Mouse (Mus musculus) erythroid progenitor cell, adult 5-6 weeks (primary cell): Measurements from ENCODE around the gene Napb. TPM values are rescaled to one million over a fixed set of nuclear protein-coding genes. Genes with fewer than 3 reads are reported as not detected.

Source experiments
- total RNA-seq, 2 experiments: library from RNA; stranded (forward) in 1 of 2; stranded (reverse) in 1 of 2; fragments of 150-400 nt in 1 of 2; fragments of 186-747, 209-891 nt in 1 of 2; gene quantifications; 2 replicates each; pipeline versions ENCODE4 v1.2.3 to v1.2.4; 2015 to 2017; ENCODE audit warnings: low replicate concordance in 2 of 2

Napb gene
- total RNA-seq, 2 experiments from 2014 or later = not detected

Other genes starting within 250 kb of the Napb start
- 55.9 and 62.0 TPM in 2 replicates for gene Nxt1, start 59.9 kb downstream of the Napb start, total RNA-seq (2015; ENCODE audit: low replicate concordance)
- 21.4 and 37.2 TPM in 2 replicates for gene Nxt1, start 59.9 kb downstream of the Napb start, total RNA-seq (2017; ENCODE audit: low replicate concordance)
- gene Gzf1, start 51.4 kb downstream of the Napb start, total RNA-seq (2015; ENCODE audit: low replicate concordance) = 3.6 and 9.6 TPM in 2 replicates
- 7.1 and 11.0 TPM in 2 replicates for gene Gzf1, start 51.4 kb downstream of the Napb start, total RNA-seq (2017; ENCODE audit: low replicate concordance)
- not detected in 2 replicates for gene Cstl1, start 17.9 kb upstream of the Napb start, total RNA-seq (2015; ENCODE audit: low replicate concordance)
- gene Cstl1, start 17.9 kb upstream of the Napb start, total RNA-seq (2017; ENCODE audit: low replicate concordance) = not detected in 2 replicates
- not detected in 2 replicates for gene Cst11, start 39.0 kb upstream of the Napb start, total RNA-seq (2015; ENCODE audit: low replicate concordance)
- not detected in 2 replicates for gene Cst11, start 39.0 kb upstream of the Napb start, total RNA-seq (2017; ENCODE audit: low replicate concordance)
- not detected in 2 replicates for gene 8030411F24Rik, start 49.5 kb upstream of the Napb start, total RNA-seq (2015; ENCODE audit: low replicate concordance)
- gene 8030411F24Rik, start 49.5 kb upstream of the Napb start, total RNA-seq (2017; ENCODE audit: low replicate concordance) = not detected in 2 replicates
- gene Cst12, start 56.9 kb upstream of the Napb start, total RNA-seq (2015; ENCODE audit: low replicate concordance) = not detected in 2 replicates
- gene Cst12, start 56.9 kb upstream of the Napb start, total RNA-seq (2017; ENCODE audit: low replicate concordance) = not detected in 2 replicates
- gene Cst8, start 66.3 kb upstream of the Napb start, total RNA-seq (2015; ENCODE audit: low replicate concordance) = not detected in 2 replicates
- not detected in 2 replicates for gene Cst8, start 66.3 kb upstream of the Napb start, total RNA-seq (2017; ENCODE audit: low replicate concordance)
- gene Cst13, start 87.6 kb upstream of the Napb start, total RNA-seq (2015; ENCODE audit: low replicate concordance) = not detected in 2 replicates
- not detected in 2 replicates for gene Cst13, start 87.6 kb upstream of the Napb start, total RNA-seq (2017; ENCODE audit: low replicate concordance)
- gene Cst9, start 102.7 kb upstream of the Napb start, total RNA-seq (2015; ENCODE audit: low replicate concordance) = not detected in 2 replicates
- gene Cst9, start 102.7 kb upstream of the Napb start, total RNA-seq (2017; ENCODE audit: low replicate concordance) = not detected in 2 replicates
- gene 9230104L09Rik, start 132.6 kb upstream of the Napb start, total RNA-seq (2015; ENCODE audit: low replicate concordance) = not detected in 2 replicates
- not detected in 2 replicates for gene 9230104L09Rik, start 132.6 kb upstream of the Napb start, total RNA-seq (2017; ENCODE audit: low replicate concordance)
- gene Cst3, start 143.2 kb upstream of the Napb start, total RNA-seq (2015; ENCODE audit: low replicate concordance) = 130 and 133 TPM in 2 replicates
- gene Cst3, start 143.2 kb upstream of the Napb start, total RNA-seq (2017; ENCODE audit: low replicate concordance) = 37.9 and 71.9 TPM in 2 replicates